Mouse (Mus musculus) liver, embryonic 13.5 days (tissue): ENCODE results near the gene B3gntl1. TPM values are rescaled to one million over a fixed set of nuclear protein-coding genes. Genes with fewer than 3 reads are reported as not detected.
A peak's percentile ranks its signal among the peaks of the same experiment; 100 is the strongest.

Experiments
- ATAC-seq: fragments of 200-750 bp; cut with Nextera tagmentation; 2 replicates; pipeline ENCODE4 v1.8.0; 2017; ENCODE audit warnings: low read depth, mild to moderate bottlenecking, moderate number of reproducible peaks, moderate library complexity
- DNase-seq: peaks from one replicate; pipeline ENCODE4 v3.0.0; 2022
- H3K27ac ChIP-seq: fragments of 300-500 bp; sonication (generic); 2 replicates; pipeline ENCODE4 v1.5.1; 2015; ENCODE audit warnings: moderate library complexity, mild to moderate bottlenecking, inconsistent platforms
- H3K27me3 ChIP-seq: fragments of 300-500 bp; sonication (generic); 2 replicates; pipeline ENCODE4 v1.6.1; 2015; ENCODE audit warnings: mild to moderate bottlenecking, inconsistent platforms
- H3K36me3 ChIP-seq: fragments of 300-500 bp; sonication (generic); 2 replicates; pipeline ENCODE4 v1.6.1; 2015; ENCODE audit warnings: mild to moderate bottlenecking, inconsistent platforms
- H3K4me1 ChIP-seq: fragments of 300-500 bp; sonication (generic); replicated peaks from 2 replicates; pipeline ENCODE4 v1.6.1; 2015; ENCODE audit warnings: inconsistent platforms
- H3K4me2 ChIP-seq: fragments of 300-500 bp; sonication (generic); 2 replicates; pipeline ENCODE4 v1.6.1; 2015; ENCODE audit warnings: inconsistent platforms, mild to moderate bottlenecking, moderate library complexity
- H3K4me3 ChIP-seq: fragments of 300-500 bp; sonication (generic); replicated peaks from 2 replicates; pipeline ENCODE4 v1.5.1; 2015; ENCODE audit warnings: mild to moderate bottlenecking, inconsistent platforms
- H3K9ac ChIP-seq: fragments of 300-500 bp; sonication (generic); 2 replicates; pipeline ENCODE4 v1.6.1; 2015; ENCODE audit warnings: mild to moderate bottlenecking, inconsistent platforms
- H3K9me3 ChIP-seq: fragments of 300-500 bp; sonication (generic); replicated peaks from 2 replicates; pipeline ENCODE4 v1.6.1; 2016; ENCODE audit warnings: inconsistent platforms
- WGBS: fragments of 180-500 bp; shearing (Covaris S2); methylation state at CpG from one replicate; pipeline ENCODE4 v1.1.7; 2015; ENCODE audit not compliant: insufficient replicate concordance; 5-methylcytosine and 5-hydroxymethylcytosine counted together
- polyA plus RNA-seq: library from polyadenylated mRNA; unstranded; fragments of >200 nt; fragmentation: Nextera tagmentation; extraction: Ambion mirVana; gene quantifications from 2 replicates; pipeline ENCODE4 v1.2.1, GENCODE M21; 2015

B3gntl1 gene
- polyA plus RNA-seq, 1 experiment from 2014 or later: 1.9 TPM

- no peaks in the 10 kb centered on the region for H3K36me3 ChIP-seq
- DNase-seq (no peak), ATAC-seq (no peak)
- H3K4me2 ChIP-seq: peak overlapping the region; percentile 74
- peak overlapping the region; percentile 61 for H3K4me3 ChIP-seq
- no peaks in the 10 kb centered on the region for H3K9me3 ChIP-seq
- no peak overlapping the region for H3K27ac ChIP-seq
- 1% methylated on average over 40 of the region's 40 CpGs for WGBS
- peaks cover 4% of the 10 kb centered on the region; the same call in 1 of the 2 replicates for H3K4me1 ChIP-seq
- peak overlapping the region; percentile 61 for H3K9ac ChIP-seq
- peaks cover 75% of the 10 kb centered on the region for H3K27me3 ChIP-seq
Measured at GRCm38 (mm10) chr11:121702895-121703618, 30.1 kb upstream of the B3gntl1 start.

- WGBS: under 1% methylated on average over 69 of the region's 69 CpGs
- Histone ChIP-seq H3K4me1 (peaks cover 4% of the 10 kb centered on the region; the same call in 1 of the 2 replicates), H3K36me3 (no peaks in the 10 kb centered on the region), H3K9me3 (no peaks in the 10 kb centered on the region), H3K9ac (peak overlapping the region; percentile 61), H3K27ac (no peak overlapping the region), H3K4me3 (peak overlapping the region; percentile 61), H3K4me2 (peak overlapping the region; percentile 74), H3K27me3 (peaks cover 69% of the 10 kb centered on the region)
- DNase-seq (peak; percentile 49), ATAC-seq (peak; percentile 85)
Measured at GRCm38 (mm10) chr11:121702111-121702894, 29.4 kb upstream of the B3gntl1 start.

- no peak for ATAC-seq
- Histone ChIP-seq H3K27ac (no peak within 1 kb of the TSS), H3K27me3 (peaks cover 66% of the 10 kb centered on the region), H3K36me3 (no peaks in the 10 kb centered on the region), H3K4me3 (peak within 1 kb of the TSS; percentile 61), H3K9ac (peak within 1 kb of the TSS; percentile 61), H3K4me1 (peaks cover 4% of the 10 kb centered on the region; the same call in 1 of the 2 replicates), H3K9me3 (no peaks in the 10 kb centered on the region), H3K4me2 (peak within 1 kb of the TSS; percentile 74)
- no peak for DNase-seq
- WGBS: 72% methylated on average over 5 of the region's 5 CpGs
Measured at GRCm38 (mm10) chr11:121701244-121701643, 28.3 kb upstream of the B3gntl1 start, which contains the start of gene Metrnl. Gene Metrnl, plus strand, starts transcription at chr11:121701544.

GRCm38 (mm10) chr11:121698381-121698955 lies 25.5 kb upstream of the B3gntl1 start:
- 56% methylated on average over 5 of the region's 5 CpGs for WGBS
- no peaks in the 10 kb centered on the region for H3K36me3 ChIP-seq
- peaks cover 4% of the 10 kb centered on the region; the same call in 1 of the 2 replicates for H3K4me1 ChIP-seq
- H3K27me3 ChIP-seq: peaks cover 38% of the 10 kb centered on the region
- no peak overlapping the region for H3K9ac ChIP-seq
- H3K9me3 ChIP-seq: no peaks in the 10 kb centered on the region
- no peak overlapping the region for H3K27ac ChIP-seq
- no peak overlapping the region for H3K4me2 ChIP-seq
- no peak for DNase-seq
- H3K4me3 ChIP-seq: no peak overlapping the region
- ATAC-seq: no peak

- Histone ChIP-seq H3K9me3 (no peaks in the 10 kb centered on the region), H3K27me3 (peaks cover 26% of the 10 kb centered on the region), H3K9ac (no peak overlapping the region), H3K4me1 (no peaks in the 10 kb centered on the region; the same call in 1 of the 2 replicates), H3K27ac (no peak overlapping the region), H3K4me2 (no peak overlapping the region), H3K4me3 (no peak overlapping the region), H3K36me3 (no peaks in the 10 kb centered on the region)
- WGBS: 55% methylated on average over 4 of the region's 4 CpGs
- ATAC-seq: no peak
- DNase-seq: no peak
Measured at GRCm38 (mm10) chr11:121697271-121697670, 24.3 kb upstream of the B3gntl1 start.

GRCm38 (mm10) chr11:121695304-121696064 lies 22.5 kb upstream of the B3gntl1 start:
- H3K9ac ChIP-seq: no peak overlapping the region
- H3K27ac ChIP-seq: no peak overlapping the region
- H3K9me3 ChIP-seq: no peaks in the 10 kb centered on the region
- peaks cover 9% of the 10 kb centered on the region for H3K27me3 ChIP-seq
- no peaks in the 10 kb centered on the region for H3K4me1 ChIP-seq
- no peaks in the 10 kb centered on the region for H3K36me3 ChIP-seq
- H3K4me2 ChIP-seq: no peak overlapping the region
- ATAC-seq (no peak), DNase-seq (no peak)
- H3K4me3 ChIP-seq: no peak overlapping the region
- 66% methylated on average over 5 of the region's 5 CpGs for WGBS

- ATAC-seq (no peak), DNase-seq (no peak)
- no peak overlapping the region for H3K4me3 ChIP-seq
- no peak overlapping the region for H3K27ac ChIP-seq
- no peak overlapping the region for H3K4me2 ChIP-seq
- 54% methylated on average over 2 of the region's 2 CpGs for WGBS
- no peak overlapping the region for H3K9ac ChIP-seq
- no peaks in the 10 kb centered on the region for H3K4me1 ChIP-seq
- H3K36me3 ChIP-seq: no peaks in the 10 kb centered on the region
- H3K27me3 ChIP-seq: no peaks in the 10 kb centered on the region
- H3K9me3 ChIP-seq: no peaks in the 10 kb centered on the region
Measured at GRCm38 (mm10) chr11:121688024-121688423, 15.1 kb upstream of the B3gntl1 start.

- Histone ChIP-seq H3K9me3 (no peaks in the 10 kb centered on the region), H3K4me3 (no peak overlapping the region), H3K9ac (no peak overlapping the region), H3K27ac (no peak overlapping the region), H3K4me1 (no peaks in the 10 kb centered on the region), H3K4me2 (no peak overlapping the region), H3K27me3 (no peaks in the 10 kb centered on the region), H3K36me3 (no peaks in the 10 kb centered on the region)
- 42% methylated on average over 5 of the region's 5 CpGs for WGBS
- ATAC-seq (no peak), DNase-seq (no peak)
Measured at GRCm38 (mm10) chr11:121686674-121687073, 13.7 kb upstream of the B3gntl1 start.

- no peaks in the 10 kb centered on the region for H3K36me3 ChIP-seq
- ATAC-seq: no peak
- no peak overlapping the region for H3K4me3 ChIP-seq
- no peak overlapping the region for H3K27ac ChIP-seq
- no peaks in the 10 kb centered on the region for H3K4me1 ChIP-seq
- no peak for DNase-seq
- no peaks in the 10 kb centered on the region for H3K27me3 ChIP-seq
- H3K9me3 ChIP-seq: no peaks in the 10 kb centered on the region
- no peak overlapping the region for H3K4me2 ChIP-seq
- 59% methylated on average over 4 of the region's 4 CpGs for WGBS
- no peak overlapping the region for H3K9ac ChIP-seq
Measured at GRCm38 (mm10) chr11:121686091-121686490, 13.1 kb upstream of the B3gntl1 start.

GRCm38 (mm10) chr11:121685491-121686001 lies 12.6 kb upstream of the B3gntl1 start:
- Histone ChIP-seq H3K4me1 (no peaks in the 10 kb centered on the region), H3K4me2 (no peak overlapping the region), H3K9ac (no peak overlapping the region), H3K36me3 (no peaks in the 10 kb centered on the region), H3K9me3 (no peaks in the 10 kb centered on the region), H3K4me3 (no peak overlapping the region), H3K27ac (no peak overlapping the region), H3K27me3 (no peaks in the 10 kb centered on the region)
- DNase-seq (no peak), ATAC-seq (no peak)
- 43% methylated on average over 6 of the region's 6 CpGs for WGBS
